Mouse (Mus musculus): Measurements from ENCODE around the gene Acad9. TPM values are rescaled to one million over a fixed set of nuclear protein-coding genes. Genes with fewer than 3 reads are reported as not detected.

The Acad9 gene
- polyA plus RNA-seq (2012; ENCODE audit: insufficient read depth, insufficient read length, low replicate concordance, missing spikeins): not detected in 2 replicates

GRCm38 (mm10) chr3:36065843-36066651, at the start of gene Acad9:
TSS of gene Acad9 (plus strand) at chr3:36065979.
- WGBS: under 1% methylated on average over 49 of the region's 49 CpGs
- TF ChIP-seq POLR2A (IDR thresholded peaks at IDR 0.05; ENCODE audit: insufficient read depth, low read depth, low read length) (peak; percentile 52), CTCF (IDR thresholded peaks at IDR 0.05; ENCODE audit: insufficient read depth, low read depth, low read length) (peak; percentile 19; the same call in 1 of the 2 replicates)
- H3K27ac ChIP-seq (ENCODE audit: insufficient read depth, low read depth, low read length): peak within 1 kb of the TSS; percentile 11; the same call in 1 of the 2 replicates
- H3K4me1 ChIP-seq (ENCODE audit: control insufficient read depth, insufficient read depth, low read length): peaks cover 5% of the 10 kb centered on the region; the same call in 1 of the 2 replicates
- peak within 1 kb of the TSS; percentile 69 for H3K4me3 ChIP-seq (ENCODE audit: insufficient read depth, low read depth, low read length)

GRCm38 (mm10) chr3:36025732-36026131, 40.0 kb upstream of the Acad9 start:
- Histone ChIP-seq H3K4me1 (ENCODE audit: control insufficient read depth, insufficient read depth, low read length) (no peaks in the 10 kb centered on the region), H3K27ac (ENCODE audit: insufficient read depth, low read depth, low read length) (no peak overlapping the region), H3K4me3 (ENCODE audit: insufficient read depth, low read depth, low read length) (no peak overlapping the region)
- TF ChIP-seq POLR2A (IDR thresholded peaks at IDR 0.05; ENCODE audit: insufficient read depth, low read depth, low read length): no peak
- no peak for TF ChIP-seq CTCF (IDR thresholded peaks at IDR 0.05; ENCODE audit: insufficient read depth, low read depth, low read length)
- 41% methylated on average over 6 of the region's 6 CpGs for WGBS

- WGBS: 90% methylated on average over 4 of the region's 4 CpGs
- H3K4me3 ChIP-seq (ENCODE audit: insufficient read depth, low read depth, low read length): no peak overlapping the region
- TF ChIP-seq POLR2A (IDR thresholded peaks at IDR 0.05; ENCODE audit: insufficient read depth, low read depth, low read length) (no peak), CTCF (IDR thresholded peaks at IDR 0.05; ENCODE audit: insufficient read depth, low read depth, low read length) (no peak)
- no peaks in the 10 kb centered on the region for H3K4me1 ChIP-seq (ENCODE audit: control insufficient read depth, insufficient read depth, low read length)
- no peak overlapping the region for H3K27ac ChIP-seq (ENCODE audit: insufficient read depth, low read depth, low read length)
These were observed 35.8 kb upstream of the Acad9 start for GRCm38 (mm10) chr3:36029993-36030392.

GRCm38 (mm10) chr3:36031740-36032510, 33.9 kb upstream of the Acad9 start:
- Histone ChIP-seq H3K4me1 (ENCODE audit: control insufficient read depth, insufficient read depth, low read length) (no peaks in the 10 kb centered on the region), H3K4me3 (ENCODE audit: insufficient read depth, low read depth, low read length) (no peak overlapping the region), H3K27ac (ENCODE audit: insufficient read depth, low read depth, low read length) (no peak overlapping the region)
- no peak for TF ChIP-seq CTCF (IDR thresholded peaks at IDR 0.05; ENCODE audit: insufficient read depth, low read depth, low read length)
- TF ChIP-seq POLR2A (IDR thresholded peaks at IDR 0.05; ENCODE audit: insufficient read depth, low read depth, low read length): no peak
- 38% methylated on average over 6 of the region's 6 CpGs for WGBS

DNA sequence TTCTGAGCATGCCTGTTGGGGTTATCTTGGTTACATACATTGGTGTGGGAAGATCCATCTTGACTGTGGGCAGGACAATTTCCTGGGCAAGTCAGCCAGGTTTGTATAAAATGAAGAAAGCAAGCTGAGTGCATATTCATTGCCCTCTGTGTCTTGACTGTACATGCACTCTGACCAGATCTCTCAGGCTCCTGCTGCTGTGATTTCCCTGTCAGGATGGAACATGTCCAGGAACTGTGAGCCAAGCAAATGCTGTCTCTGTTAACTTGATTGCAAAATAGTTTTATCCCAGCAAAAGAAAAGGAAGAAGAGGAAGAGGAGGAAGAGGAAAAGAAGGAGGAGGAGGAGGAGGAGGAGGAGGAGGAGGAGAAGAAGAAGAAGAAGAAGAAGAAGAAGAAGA, 21.3 kb upstream of the Acad9 start:
- no peaks in the 10 kb centered on the region for H3K4me1 ChIP-seq (ENCODE audit: control insufficient read depth, insufficient read depth, low read length)
- TF ChIP-seq POLR2A (IDR thresholded peaks at IDR 0.05; ENCODE audit: insufficient read depth, low read depth, low read length): no peak
- no peak for TF ChIP-seq CTCF (IDR thresholded peaks at IDR 0.05; ENCODE audit: insufficient read depth, low read depth, low read length)
- no peak overlapping the region for H3K4me3 ChIP-seq (ENCODE audit: insufficient read depth, low read depth, low read length)
- H3K27ac ChIP-seq (ENCODE audit: insufficient read depth, low read depth, low read length): no peak overlapping the region

- TF ChIP-seq POLR2A (IDR thresholded peaks at IDR 0.05; ENCODE audit: insufficient read depth, low read depth, low read length) (no peak), CTCF (IDR thresholded peaks at IDR 0.05; ENCODE audit: insufficient read depth, low read depth, low read length) (no peak)
- no peak overlapping the region for H3K4me3 ChIP-seq (ENCODE audit: insufficient read depth, low read depth, low read length)
- no peak overlapping the region for H3K27ac ChIP-seq (ENCODE audit: insufficient read depth, low read depth, low read length)
- no peaks in the 10 kb centered on the region for H3K4me1 ChIP-seq (ENCODE audit: control insufficient read depth, insufficient read depth, low read length)
- 78% methylated on average over 4 of the region's 4 CpGs for WGBS
These were observed 20.7 kb upstream of the Acad9 start for GRCm38 (mm10) chr3:36045086-36045485.

- TF ChIP-seq POLR2A (IDR thresholded peaks at IDR 0.05; ENCODE audit: insufficient read depth, low read depth, low read length) (no peak), CTCF (IDR thresholded peaks at IDR 0.05; ENCODE audit: insufficient read depth, low read depth, low read length) (no peak)
- H3K4me3 ChIP-seq (ENCODE audit: insufficient read depth, low read depth, low read length): no peak overlapping the region
- H3K27ac ChIP-seq (ENCODE audit: insufficient read depth, low read depth, low read length): no peak overlapping the region
- 75% methylated on average over 1 of the region's 1 CpGs for WGBS
- H3K4me1 ChIP-seq (ENCODE audit: control insufficient read depth, insufficient read depth, low read length): no peaks in the 10 kb centered on the region
These were observed 16.7 kb upstream of the Acad9 start for GRCm38 (mm10) chr3:36049106-36049505.

DNA sequence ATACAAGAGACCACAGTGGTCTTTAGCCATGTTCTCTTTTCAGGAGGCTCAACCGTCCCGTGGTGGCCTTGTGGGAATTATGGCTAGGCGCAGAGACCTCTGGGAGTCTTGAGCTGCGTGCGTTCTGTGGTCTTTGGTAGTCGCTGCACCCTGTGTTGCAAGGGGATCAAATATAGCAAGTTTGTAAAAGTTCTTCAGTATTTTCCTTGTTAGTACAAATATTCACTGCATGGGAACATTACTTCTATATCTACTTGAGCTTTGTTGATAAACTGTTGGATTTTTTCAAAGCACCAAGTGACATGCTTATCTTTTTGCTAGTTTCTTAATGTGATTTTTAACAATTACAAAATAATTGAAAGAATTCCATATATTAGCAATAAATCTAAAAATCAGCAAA, 12.3 kb upstream of the Acad9 start, which contains the start of gene Ccdc144b:
Ccdc144b (minus strand) TSS at position 101 of the 400 bp plus-strand sequence.
- no peaks in the 10 kb centered on the region for H3K4me1 ChIP-seq (ENCODE audit: control insufficient read depth, insufficient read depth, low read length)
- no peak for TF ChIP-seq CTCF (IDR thresholded peaks at IDR 0.05; ENCODE audit: insufficient read depth, low read depth, low read length)
- no peak for TF ChIP-seq POLR2A (IDR thresholded peaks at IDR 0.05; ENCODE audit: insufficient read depth, low read depth, low read length)
- H3K4me3 ChIP-seq (ENCODE audit: insufficient read depth, low read depth, low read length): no peak within 1 kb of the TSS
- 93% methylated on average over 6 of the region's 6 CpGs for WGBS
- no peak within 1 kb of the TSS for H3K27ac ChIP-seq (ENCODE audit: insufficient read depth, low read depth, low read length)

Measured in olfactory bulb, adult 2 months (tissue).